Mouse (Mus musculus) hindbrain, embryonic 13.5 days (tissue): ENCODE measurements at regions not wholly inside any gene's neighbourhood (a gene's known extent, or its start where the extent isn't known, plus 50 kb on each side); places are given as distances from the start of the nearest gene placed in this dataset.

ENCODE experiments used
- ATAC-seq: fragments of 200-750 bp; cut with Nextera tagmentation; 2 replicates; pipeline ENCODE4 v1.8.0; 2017; ENCODE audit warnings: moderate TSS enrichment; ENCODE audit not compliant: low FRiP score
- H3K27ac ChIP-seq: fragments of 300-500 bp; sonication (generic); 2 replicates; pipeline ENCODE4 v1.5.1; 2015; ENCODE audit warnings: inconsistent platforms, mild to moderate bottlenecking, moderate library complexity
- H3K27me3 ChIP-seq: fragments of 300-500 bp; sonication (generic); 2 replicates; pipeline ENCODE4 v1.6.1; 2015; ENCODE audit warnings: mild to moderate bottlenecking, inconsistent platforms
- H3K36me3 ChIP-seq: fragments of 300-500 bp; sonication (generic); 2 replicates; pipeline ENCODE4 v1.6.1; 2015; ENCODE audit warnings: mild to moderate bottlenecking, inconsistent platforms
- H3K4me1 ChIP-seq: fragments of 300-500 bp; sonication (generic); replicated peaks from 2 replicates; pipeline ENCODE4 v1.6.1; 2015; ENCODE audit warnings: inconsistent platforms
- H3K4me2 ChIP-seq: fragments of 300-500 bp; sonication (generic); 2 replicates; pipeline ENCODE4 v1.6.1; 2015; ENCODE audit warnings: inconsistent platforms, mild to moderate bottlenecking, moderate library complexity
- H3K4me3 ChIP-seq: fragments of 300-500 bp; sonication (generic); 2 replicates; pipeline ENCODE4 v1.5.1; 2015; ENCODE audit warnings: mild to moderate bottlenecking, inconsistent platforms
- H3K9ac ChIP-seq: fragments of 300-500 bp; sonication (generic); 2 replicates; pipeline ENCODE4 v1.6.1; 2015; ENCODE audit warnings: mild to moderate bottlenecking, inconsistent platforms
- H3K9me3 ChIP-seq: fragments of 300-500 bp; sonication (generic); 2 replicates; pipeline ENCODE4 v1.6.1; 2016; ENCODE audit warnings: inconsistent platforms
- WGBS: fragments of 180-500 bp; shearing (Covaris S2); methylation state at CpG from one replicate; pipeline ENCODE4 v1.1.7; 2015; 5-methylcytosine and 5-hydroxymethylcytosine counted together

DNA sequence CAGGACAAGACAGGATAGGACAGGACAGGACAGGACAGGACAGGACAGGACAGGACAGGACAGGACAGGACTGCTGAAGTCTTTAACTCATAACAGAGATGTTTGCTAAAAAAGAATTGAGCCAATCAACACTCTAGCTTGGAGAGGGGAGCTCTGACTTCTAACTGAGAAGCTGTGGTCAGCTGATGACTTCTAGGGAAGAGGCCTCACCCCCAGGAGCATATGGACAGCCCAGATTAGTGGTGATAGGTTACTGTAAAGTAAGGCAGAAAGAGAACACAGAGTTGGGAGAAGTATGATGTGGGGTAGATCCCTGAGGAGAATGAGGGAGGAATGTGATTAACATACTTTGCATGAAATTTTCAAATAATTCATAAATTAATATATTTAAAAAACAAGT is 254.3 kb upstream of the Veph1 start:
- no peak overlapping the region for H3K4me3 ChIP-seq

DNA sequence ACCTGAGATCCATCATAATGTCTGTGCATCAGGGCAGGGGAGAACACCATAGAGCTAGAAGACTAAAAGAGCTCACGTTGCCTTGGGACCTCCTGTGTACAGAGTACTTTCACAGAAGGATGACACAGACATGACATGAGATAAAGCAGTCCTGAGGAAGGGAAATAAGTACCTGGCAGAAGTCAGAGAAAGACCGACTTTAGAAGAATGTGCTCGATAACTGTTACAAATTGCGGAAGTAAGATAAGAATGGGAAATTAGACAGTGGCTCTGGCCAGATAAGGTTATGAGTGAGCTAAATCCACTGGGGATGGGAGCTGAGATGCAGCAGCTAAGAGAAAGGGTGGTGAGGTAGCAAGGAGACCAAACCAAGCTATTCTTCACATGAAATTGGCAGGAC is 249.9 kb upstream of the Veph1 start:
- no peak overlapping the region for H3K27ac ChIP-seq
- no peak overlapping the region for H3K9ac ChIP-seq
- no peak overlapping the region for H3K4me2 ChIP-seq
- no peaks in the 10 kb centered on the region for H3K4me1 ChIP-seq
- no peaks in the 10 kb centered on the region for H3K27me3 ChIP-seq
- no peak overlapping the region for H3K4me3 ChIP-seq
- 88% methylated on average over 4 of the region's 4 CpGs for WGBS
- ATAC-seq, result no peak
- peaks cover 5% of the 10 kb centered on the region; the same call in 1 of the 2 replicates for H3K9me3 ChIP-seq
- H3K36me3 ChIP-seq, result no peaks in the 10 kb centered on the region

More for the DNA sequence above, 254.3 kb upstream of the Veph1 start:
- Histone ChIP-seq H3K36me3 (no peaks in the 10 kb centered on the region), H3K4me2 (no peak overlapping the region), H3K27me3 (no peaks in the 10 kb centered on the region), H3K9ac (no peak overlapping the region), H3K27ac (no peak overlapping the region), H3K9me3 (no peaks in the 10 kb centered on the region), H3K4me1 (no peaks in the 10 kb centered on the region)
- no peak for ATAC-seq

DNA sequence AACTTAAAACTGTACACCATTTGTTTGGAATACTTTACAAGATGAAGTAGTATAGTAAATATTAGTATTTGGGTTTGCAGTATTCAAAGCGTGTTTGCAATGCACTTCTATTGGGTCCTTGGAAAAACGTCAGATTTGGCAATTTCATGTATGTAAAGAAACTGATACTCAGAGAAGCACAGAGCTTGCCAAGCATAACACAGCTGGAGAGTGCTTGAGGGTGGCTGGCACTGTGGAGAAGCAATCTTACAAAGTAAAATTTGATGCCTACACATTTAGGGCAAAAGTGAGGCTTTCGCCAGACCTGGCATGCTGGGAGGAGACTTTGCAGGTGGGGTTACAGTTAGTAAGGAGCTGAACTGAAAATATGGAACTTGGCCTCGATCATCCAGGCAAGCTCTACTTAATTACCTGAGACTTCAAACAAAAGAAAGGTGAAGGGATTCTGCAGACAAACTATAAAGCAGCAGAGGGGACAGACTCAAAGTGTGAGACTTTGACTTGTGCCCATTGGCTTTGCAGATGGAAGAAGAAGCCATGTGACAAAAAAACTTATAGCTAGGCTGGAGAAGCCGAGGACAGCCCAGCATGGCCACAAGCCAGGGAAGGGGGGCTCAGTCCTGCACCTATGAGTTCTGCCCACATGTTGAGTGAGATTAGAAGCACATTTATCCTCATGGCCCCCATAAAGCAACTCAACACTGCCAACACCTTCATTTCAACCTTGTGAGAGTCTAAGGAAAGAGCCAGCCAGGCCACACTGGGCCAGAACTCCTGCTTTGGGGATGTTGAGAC is 247.7 kb upstream of the Veph1 start:
- no peak overlapping the region for H3K9ac ChIP-seq
- H3K36me3 ChIP-seq, result no peaks in the 10 kb centered on the region
- no peaks in the 10 kb centered on the region for H3K27me3 ChIP-seq
- 88% methylated on average over 5 of the region's 5 CpGs for WGBS
- H3K4me2 ChIP-seq, result no peak overlapping the region
- no peak overlapping the region for H3K27ac ChIP-seq
- no peak overlapping the region for H3K4me3 ChIP-seq
- no peak for ATAC-seq
- H3K4me1 ChIP-seq, result no peaks in the 10 kb centered on the region
- peaks cover 5% of the 10 kb centered on the region; the same call in 1 of the 2 replicates for H3K9me3 ChIP-seq

DNA sequence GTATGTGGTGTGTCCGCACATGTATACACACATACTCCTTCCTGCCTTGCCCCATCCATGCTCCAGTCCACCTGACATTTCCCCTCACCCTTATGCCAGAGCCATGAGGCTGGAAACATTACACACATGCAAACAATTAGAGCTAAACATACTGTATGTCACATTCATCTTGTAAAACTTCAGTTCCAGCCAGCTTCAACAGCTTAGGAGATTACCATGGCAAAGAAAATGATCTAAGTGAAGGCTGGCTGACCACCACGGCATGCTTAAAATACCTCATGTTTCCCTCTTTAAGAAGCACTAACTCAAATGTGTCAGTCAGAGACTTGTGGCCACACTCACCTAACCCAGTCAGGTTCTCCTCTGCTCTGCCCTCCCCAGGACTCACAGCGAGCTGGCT is 246.2 kb upstream of the Veph1 start:
- WGBS, result 92% methylated on average over 3 of the region's 3 CpGs
- Histone ChIP-seq H3K36me3 (no peaks in the 10 kb centered on the region), H3K9ac (no peak overlapping the region), H3K4me2 (no peak overlapping the region), H3K4me3 (no peak overlapping the region), H3K4me1 (peaks cover 11% of the 10 kb centered on the region), H3K9me3 (peaks cover 5% of the 10 kb centered on the region; the same call in 1 of the 2 replicates), H3K27me3 (no peaks in the 10 kb centered on the region), H3K27ac (no peak overlapping the region)
- ATAC-seq, result no peak

DNA sequence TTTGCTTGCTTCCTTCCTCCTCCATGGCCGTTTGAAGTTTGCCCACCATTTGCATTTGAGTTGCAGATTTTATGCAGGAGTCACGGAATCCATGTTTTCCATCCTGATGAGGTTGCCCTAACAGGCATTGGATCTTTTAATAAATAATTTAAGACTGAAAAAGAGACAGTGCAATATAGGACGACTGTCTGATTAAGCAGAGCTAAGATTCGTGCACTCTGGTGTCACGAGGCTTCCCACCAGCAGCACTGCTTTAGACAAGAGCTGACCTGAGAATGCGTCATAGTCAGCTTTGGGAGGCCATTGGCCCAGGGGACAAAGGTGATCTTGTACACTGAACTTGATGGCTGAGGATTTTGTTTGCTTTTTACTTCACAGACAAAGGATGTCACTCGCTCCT is 241.3 kb upstream of the Veph1 start:
- Histone ChIP-seq H3K4me2 (no peak overlapping the region), H3K4me3 (no peak overlapping the region), H3K27ac (peak overlapping the region; percentile 76), H3K36me3 (no peaks in the 10 kb centered on the region), H3K4me1 (peaks cover 36% of the 10 kb centered on the region), H3K9ac (no peak overlapping the region), H3K9me3 (peaks cover 5% of the 10 kb centered on the region; the same call in 1 of the 2 replicates), H3K27me3 (no peaks in the 10 kb centered on the region)
- 55% methylated on average over 7 of the region's 7 CpGs for WGBS
- ATAC-seq, result no peak

DNA sequence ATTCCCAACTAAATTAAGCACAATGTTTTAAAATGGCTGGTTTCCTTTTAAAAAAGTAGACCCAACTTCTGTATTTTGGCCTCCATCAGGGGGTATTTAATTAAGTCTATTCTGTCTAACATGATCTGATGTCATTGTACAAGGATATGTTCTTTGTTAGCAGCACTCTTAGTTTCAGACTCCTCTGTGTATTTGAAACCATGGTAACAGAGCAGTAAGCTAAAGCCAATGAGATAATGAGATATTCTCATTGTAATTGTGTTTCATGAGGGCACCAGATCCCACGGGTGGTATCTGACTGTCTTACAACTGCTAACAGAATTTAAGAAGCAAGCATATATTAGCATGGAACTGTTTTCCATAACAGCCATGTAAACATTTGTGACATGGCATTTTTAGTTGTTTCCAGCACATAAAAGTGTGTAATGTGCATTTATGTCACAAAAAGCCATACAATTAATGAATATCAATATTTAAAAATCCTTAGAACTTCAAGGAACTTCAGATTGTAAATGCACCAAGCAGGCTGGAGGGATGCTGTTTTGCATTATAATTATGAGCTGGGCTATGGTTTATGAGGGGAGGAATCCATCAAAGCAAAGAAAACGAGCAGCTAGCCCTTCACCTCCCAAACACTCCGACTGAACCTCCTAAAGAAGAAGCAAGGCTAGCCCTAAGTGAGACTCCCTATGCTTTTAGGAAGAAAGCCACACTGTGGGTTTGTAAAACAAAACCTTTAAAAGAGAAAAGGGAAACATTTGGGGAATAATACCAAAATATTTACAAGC is 240.7 kb upstream of the Veph1 start:
- H3K4me1 ChIP-seq, result peaks cover 36% of the 10 kb centered on the region
- H3K9ac ChIP-seq, result no peak overlapping the region
- H3K9me3 ChIP-seq, result peaks cover 5% of the 10 kb centered on the region; the same call in 1 of the 2 replicates
- 23% methylated on average over 3 of the region's 3 CpGs for WGBS
- no peaks in the 10 kb centered on the region for H3K27me3 ChIP-seq
- no peak overlapping the region for H3K4me2 ChIP-seq
- no peak overlapping the region for H3K4me3 ChIP-seq
- no peaks in the 10 kb centered on the region for H3K36me3 ChIP-seq
- peak; percentile 92 for ATAC-seq
- peak overlapping the region; percentile 76 for H3K27ac ChIP-seq

DNA sequence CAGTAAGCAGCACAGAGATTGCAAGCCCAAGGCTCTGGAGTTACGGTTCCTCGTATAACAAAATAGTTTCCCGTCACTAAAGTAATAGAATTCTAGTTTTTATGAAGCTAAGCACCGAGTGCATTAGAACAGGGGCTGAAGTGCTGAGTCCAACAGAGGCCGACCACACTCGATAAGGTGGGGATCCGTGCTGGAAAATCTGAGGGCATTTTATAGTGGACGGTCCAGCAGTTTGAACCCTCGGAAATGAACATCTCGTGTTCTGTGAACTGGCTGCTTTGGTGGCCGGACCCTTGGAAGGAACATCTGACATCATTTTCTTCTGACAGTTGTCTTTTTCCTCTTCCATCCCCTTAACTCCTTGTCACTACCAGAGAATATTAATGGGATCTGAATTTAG is 240.0 kb upstream of the Veph1 start:
- Histone ChIP-seq H3K9me3 (no peaks in the 10 kb centered on the region; the same call in 1 of the 2 replicates), H3K36me3 (no peaks in the 10 kb centered on the region), H3K27me3 (no peaks in the 10 kb centered on the region), H3K4me1 (peaks cover 36% of the 10 kb centered on the region), H3K4me2 (no peak overlapping the region; the same call in 1 of the 2 replicates), H3K9ac (no peak overlapping the region), H3K27ac (peak overlapping the region; percentile 61), H3K4me3 (no peak overlapping the region)
- ATAC-seq, result peak; percentile 47; the same call in 1 of the 2 replicates
- 67% methylated on average over 11 of the region's 11 CpGs for WGBS

DNA sequence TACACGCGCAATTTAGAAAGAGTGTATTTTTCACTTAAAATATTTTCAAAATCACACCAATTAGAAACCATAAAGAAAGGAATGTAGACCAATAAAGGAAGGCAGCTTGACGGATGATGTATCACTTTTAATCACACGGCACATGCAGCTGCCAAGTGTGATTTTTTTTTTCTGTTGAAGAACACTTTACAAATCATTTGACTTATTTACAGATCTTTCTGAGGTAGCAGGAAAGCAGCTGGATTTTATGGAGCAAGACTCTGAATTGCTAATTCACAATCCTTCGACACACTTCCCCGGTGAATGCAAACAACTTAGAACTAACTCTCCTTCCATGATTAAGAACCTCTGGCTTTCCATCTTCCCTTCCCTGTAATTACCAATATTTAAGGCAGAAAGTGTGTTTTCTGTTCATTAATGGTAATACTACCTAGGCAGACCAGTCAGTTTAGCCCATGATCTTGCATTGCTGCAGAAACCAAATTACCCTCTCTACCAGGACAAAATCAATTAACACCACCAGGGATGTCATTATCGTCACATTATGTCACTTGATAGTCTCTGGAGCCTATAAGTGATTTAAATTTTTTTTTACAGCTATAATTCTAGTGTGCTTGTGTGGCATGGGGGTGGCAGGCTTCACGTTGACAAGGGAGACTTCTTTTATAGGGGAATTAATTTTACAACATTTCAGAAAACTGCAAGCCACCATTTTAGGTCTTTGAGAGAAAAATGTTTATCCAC is 239.3 kb upstream of the Veph1 start:
- H3K27me3 ChIP-seq, result no peaks in the 10 kb centered on the region
- peak overlapping the region; percentile 61; the same call in 1 of the 2 replicates for H3K27ac ChIP-seq
- no peak for ATAC-seq
- no peaks in the 10 kb centered on the region for H3K36me3 ChIP-seq
- H3K4me3 ChIP-seq, result no peak overlapping the region
- H3K4me1 ChIP-seq, result peaks cover 36% of the 10 kb centered on the region
- 53% methylated on average over 8 of the region's 8 CpGs for WGBS
- H3K9me3 ChIP-seq, result no peaks in the 10 kb centered on the region
- 0 out of 2 replicates have a peak overlapping the region, but pooled peaks have one; percentile 11 for H3K4me2 ChIP-seq
- H3K9ac ChIP-seq, result no peak overlapping the region

DNA sequence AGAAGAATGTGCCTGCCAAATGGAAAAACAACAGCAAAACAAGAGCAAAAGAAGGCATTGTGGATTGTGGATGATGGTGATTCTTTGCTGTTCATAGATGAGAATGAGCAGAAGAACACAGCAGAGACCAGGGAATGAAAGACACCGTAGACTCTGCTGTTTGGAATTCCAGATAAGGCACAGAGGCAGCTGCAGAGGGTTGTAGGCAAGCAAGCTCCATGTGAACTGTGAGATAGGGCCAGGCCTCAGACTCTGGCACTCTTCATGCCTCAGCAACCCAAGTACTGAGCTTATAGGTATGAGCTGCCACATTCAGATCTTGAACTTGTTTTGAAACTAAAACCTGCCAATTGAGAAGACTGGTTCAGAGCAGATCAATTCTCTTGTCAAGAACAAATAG is 223.3 kb upstream of the Veph1 start:
- Histone ChIP-seq H3K36me3 (no peaks in the 10 kb centered on the region), H3K9ac (no peak overlapping the region), H3K4me3 (no peak overlapping the region), H3K27ac (no peak overlapping the region), H3K27me3 (no peaks in the 10 kb centered on the region), H3K4me1 (0 out of 2 replicates have a peak, but pooled peaks cover 5% of the 10 kb centered on the region), H3K9me3 (peaks cover 4% of the 10 kb centered on the region; the same call in 1 of the 2 replicates), H3K4me2 (no peak overlapping the region)
- no peak for ATAC-seq
- 90% methylated on average over 1 of the region's 1 CpGs for WGBS

DNA sequence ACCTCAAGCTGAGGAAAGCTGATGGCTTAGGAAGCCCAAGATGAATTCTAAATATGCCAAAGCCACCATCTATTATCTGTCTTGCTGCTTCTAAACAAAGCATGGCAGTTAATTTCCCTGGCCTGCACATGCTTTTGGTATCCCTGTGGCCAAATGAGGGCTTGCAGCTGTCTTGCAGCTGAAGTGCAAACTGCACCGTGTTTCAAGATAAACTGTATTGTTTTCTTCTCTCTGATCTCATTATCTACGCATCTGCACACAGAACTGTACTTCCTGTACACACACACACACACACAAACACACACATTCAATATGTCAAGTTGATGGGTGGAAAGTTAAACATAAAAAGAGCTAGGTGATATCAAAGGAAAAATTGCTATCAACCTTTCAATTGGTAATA is 221.7 kb upstream of the Veph1 start:
- peaks cover 4% of the 10 kb centered on the region; the same call in 1 of the 2 replicates for H3K9me3 ChIP-seq
- ATAC-seq, result no peak
- H3K4me3 ChIP-seq, result no peak overlapping the region
- no peak overlapping the region for H3K27ac ChIP-seq
- 0 out of 2 replicates have a peak, but pooled peaks cover 5% of the 10 kb centered on the region for H3K4me1 ChIP-seq
- H3K9ac ChIP-seq, result no peak overlapping the region
- no peak overlapping the region for H3K4me2 ChIP-seq
- no peaks in the 10 kb centered on the region for H3K27me3 ChIP-seq
- no peaks in the 10 kb centered on the region for H3K36me3 ChIP-seq
- 45% methylated on average over 2 of the region's 2 CpGs for WGBS

DNA sequence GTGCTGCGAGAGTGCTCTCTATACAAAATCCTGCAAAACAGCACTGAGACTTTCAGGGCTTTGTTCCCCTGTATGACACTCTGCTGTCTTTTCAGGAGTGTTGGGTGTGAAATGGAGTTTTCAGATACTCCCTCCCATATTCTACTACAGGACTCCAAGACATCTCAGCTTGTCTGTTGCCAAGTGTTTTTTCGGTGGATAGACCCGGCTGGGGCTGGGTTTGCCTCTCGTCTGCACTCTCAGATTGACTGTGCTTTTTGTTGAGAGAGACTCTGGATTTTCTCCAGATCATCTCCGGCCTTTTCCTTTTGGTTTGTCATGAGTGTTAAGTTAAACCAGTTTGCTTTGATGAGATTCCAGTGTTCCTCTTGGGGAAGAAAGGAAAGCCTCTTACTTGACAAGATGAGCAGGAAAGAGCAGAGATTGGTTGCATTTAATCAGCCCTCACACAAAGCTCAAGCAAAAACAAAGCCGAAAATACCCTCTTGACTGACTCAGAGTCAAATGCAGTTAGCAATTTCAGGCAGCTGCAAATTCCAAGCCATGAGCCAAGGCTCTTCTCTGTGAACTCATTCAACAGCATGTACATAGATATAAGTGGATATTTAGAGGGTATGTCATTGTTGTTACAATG is 219.3 kb upstream of the Veph1 start:
- H3K36me3 ChIP-seq, result no peaks in the 10 kb centered on the region
- no peak for ATAC-seq

More for the DNA sequence above, 219.3 kb upstream of the Veph1 start:
- WGBS, result 79% methylated on average over 6 of the region's 6 CpGs
- Histone ChIP-seq H3K27me3 (no peaks in the 10 kb centered on the region), H3K9ac (no peak overlapping the region), H3K9me3 (peaks cover 4% of the 10 kb centered on the region; the same call in 1 of the 2 replicates), H3K4me2 (no peak overlapping the region), H3K4me3 (no peak overlapping the region), H3K4me1 (0 out of 2 replicates have a peak, but pooled peaks cover 5% of the 10 kb centered on the region), H3K27ac (no peak overlapping the region)
